Mouse (Mus musculus): ENCODE measurements around the gene Hoxa10.

Gene Hoxa10

DNA sequence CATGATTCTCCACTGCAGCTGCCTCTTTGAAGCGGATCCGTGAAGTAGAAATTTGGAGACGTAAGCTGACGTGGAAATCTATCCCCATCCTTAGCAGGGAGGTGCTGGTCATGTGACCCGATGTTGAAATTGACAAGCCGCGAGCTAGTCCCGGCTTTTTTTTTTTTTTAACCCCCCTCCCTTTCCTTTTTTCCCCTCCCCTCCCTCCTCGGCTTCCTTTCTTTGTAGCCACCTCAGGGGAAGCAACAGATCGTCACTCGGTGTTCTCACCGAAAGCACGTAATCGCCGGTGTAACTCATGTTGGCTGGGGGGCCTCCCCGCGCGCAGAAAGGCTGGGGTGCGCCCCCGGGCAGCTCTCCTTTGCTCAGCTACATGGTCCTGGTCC, 5.1 kb upstream of the Hoxa10 start, which contains the start of gene Hoxa11:
TSS of gene Hoxa11 (minus strand) at position 54 of the 386 bp plus-strand sequence.
- peak; percentile 69 for DNase-seq (ENCODE audit: low read depth, low spot score)

DNA sequence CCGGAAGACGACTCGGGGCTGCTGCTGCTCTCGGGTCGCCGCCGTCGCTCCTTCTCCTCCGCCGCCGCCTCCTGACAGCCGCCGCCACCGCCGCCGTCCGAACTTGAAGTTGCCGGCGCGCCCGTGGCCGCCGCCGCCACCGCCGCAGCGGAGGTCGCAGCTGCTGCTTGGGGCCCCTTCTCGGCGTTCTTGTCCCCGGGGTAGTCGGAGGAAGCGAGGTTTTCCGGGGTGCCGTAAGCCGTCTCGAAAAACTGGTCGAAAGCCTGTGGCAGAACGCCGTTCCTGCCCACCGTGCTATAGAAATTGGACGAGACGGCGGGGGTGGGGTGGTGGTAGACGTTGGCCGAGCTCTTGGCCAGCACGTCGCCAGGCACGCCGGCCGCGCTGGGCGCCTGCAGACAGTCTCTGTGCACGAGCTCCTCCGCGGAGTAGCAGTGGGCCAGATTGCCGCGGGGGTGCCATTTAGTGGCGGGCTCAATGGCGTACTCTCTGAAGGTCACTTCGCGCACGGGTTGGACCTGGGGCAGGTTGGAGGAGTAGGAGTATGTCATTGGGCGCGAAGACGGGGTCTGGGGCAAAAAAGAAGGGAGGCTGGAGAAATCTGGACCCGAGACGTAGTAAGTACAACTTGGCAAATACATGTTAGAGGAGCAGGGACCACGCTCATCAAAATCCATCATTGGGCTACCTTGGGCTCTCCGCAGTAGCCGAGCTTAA, 4.5 kb upstream of the Hoxa10 start:
- DNase-seq (ENCODE audit: low read depth, low spot score): no peak

- DNase-seq (ENCODE audit: low read depth, low spot score): peak; percentile 34
These were observed 3.9 kb upstream of the Hoxa10 start for GRCm38 (mm10) chr6:52244471-52245039.

DNA sequence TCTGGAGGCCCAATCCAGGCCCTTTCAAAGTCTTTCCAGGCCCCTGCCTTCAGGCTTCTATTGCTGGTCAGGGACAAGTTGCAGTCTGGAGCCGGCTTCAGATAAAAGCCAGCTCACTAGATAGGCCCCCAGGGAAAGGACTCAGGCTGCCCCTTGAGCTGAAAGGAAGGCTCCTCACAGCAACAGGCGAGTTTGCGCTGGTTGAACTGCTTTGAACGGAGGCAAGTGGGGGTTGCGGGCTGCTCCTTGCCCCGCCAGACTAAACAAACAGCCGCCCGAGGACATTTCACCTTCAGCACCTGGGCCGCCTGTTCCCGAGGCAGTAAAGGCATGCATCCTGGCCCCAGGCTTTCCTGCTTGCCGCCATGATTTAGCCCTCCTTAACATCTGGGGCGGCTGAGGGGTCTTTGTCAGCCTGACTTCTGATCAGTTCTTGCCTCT, 3.0 kb upstream of the Hoxa10 start:
- peak; percentile 71 for DNase-seq (ENCODE audit: low read depth, low spot score)

DNA sequence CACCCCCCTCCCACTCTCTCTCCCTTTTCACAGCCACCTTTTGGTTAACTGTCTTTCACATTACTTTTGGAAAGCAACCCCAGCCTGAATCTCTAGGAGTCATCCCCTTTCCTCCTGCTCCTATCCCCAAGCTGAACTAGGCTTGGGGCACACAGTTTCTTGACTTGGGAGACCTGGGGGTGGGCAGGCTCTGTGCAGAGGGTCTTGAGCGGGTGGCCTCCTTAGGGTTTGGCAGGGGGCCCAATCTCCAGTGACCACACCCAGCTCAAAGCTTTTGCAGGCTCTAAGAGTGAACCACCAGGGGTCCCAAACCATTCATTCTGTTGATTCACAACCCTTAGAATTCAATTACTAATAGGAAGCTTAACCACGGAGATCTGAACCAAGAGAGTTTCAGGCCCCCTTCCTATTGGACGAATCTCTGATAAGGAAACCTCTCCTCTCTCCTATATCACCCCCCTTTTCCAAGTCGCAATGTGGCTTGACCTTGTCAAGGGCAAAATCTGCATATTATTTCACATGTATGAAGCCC, 2.2 kb upstream of the Hoxa10 start:
- peak; percentile 73 for DNase-seq (ENCODE audit: low read depth, low spot score)

DNA sequence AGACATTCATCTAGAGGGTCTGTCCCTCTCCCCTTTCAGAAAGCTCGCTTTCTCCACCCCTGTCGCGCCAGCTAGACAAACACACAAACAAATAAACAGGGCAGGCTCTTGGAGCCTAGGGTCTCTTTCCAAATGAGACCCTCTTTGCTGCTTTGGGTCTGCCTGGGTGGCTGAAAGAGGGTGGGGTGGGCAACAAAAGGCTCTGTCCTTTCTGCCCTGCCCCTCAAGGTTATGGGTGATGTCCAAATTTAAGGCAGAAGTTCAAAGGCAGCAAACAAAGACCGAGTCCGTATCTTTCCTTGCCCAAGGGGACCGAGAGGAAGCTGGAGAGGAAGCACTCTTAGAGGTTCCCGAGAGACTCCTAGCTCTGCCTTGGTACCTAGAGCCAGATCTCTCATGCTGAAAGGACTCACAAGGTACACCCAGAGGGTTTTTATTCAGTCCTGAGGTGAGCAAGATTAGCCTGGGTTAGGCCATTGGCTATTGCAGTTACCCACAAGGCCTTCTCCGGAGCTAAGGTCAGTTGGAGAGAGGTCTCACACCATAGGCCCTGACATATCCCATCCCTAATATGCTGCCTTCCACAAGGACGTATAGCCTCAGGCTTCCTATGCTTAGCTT, 457 bp upstream of the Hoxa10 start:
- DNase-seq (ENCODE audit: low read depth, low spot score): no peak

DNA sequence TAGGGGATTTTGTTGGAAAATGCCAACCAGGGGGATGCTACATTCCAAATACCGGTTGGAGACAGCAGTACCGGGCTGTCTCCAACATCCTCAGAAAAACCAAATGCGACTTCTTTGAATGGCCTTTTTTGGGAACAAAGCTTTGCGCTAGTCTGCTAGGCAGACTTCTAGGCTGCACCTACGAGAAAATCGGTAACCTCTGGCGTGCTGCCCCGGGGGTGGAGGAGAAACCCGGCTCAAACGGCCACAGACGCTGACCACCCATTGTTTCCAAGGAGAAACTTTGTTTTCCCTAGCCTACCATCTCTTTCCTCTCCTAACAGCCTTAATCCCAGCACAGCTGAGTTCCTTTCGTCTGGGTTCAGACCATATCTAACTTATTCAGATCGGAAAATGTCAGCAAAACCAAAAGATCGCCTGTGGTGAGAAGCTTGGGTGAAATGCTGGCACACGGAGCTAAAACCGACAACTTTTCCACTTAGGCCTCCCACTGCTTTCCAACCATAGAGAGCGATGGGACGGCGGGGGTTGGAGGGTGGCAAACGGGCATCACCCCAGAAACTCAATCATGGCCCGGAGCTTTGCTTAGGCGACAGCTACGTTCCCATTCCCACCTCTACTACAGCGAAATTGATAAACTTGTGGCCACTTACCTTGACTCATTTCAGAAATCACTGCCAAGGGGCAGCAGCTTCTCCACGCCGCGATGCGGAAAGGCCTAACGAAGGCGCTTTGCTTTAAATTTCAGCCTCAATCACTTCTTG, 847 bp downstream of the Hoxa10 start:
- no peak for DNase-seq (ENCODE audit: low read depth, low spot score)

- no peak for DNase-seq (ENCODE audit: low read depth, low spot score)
These were observed 1.7 kb downstream of the Hoxa10 start for GRCm38 (mm10) chr6:52238976-52239375.

- DNase-seq (ENCODE audit: low read depth, low spot score): no peak
These were observed 2.5 kb downstream of the Hoxa10 start for GRCm38 (mm10) chr6:52238155-52238545.

GRCm38 (mm10) chr6:52237346-52238154, 3.1 kb downstream of the Hoxa10 start:
- no peak for DNase-seq (ENCODE audit: low read depth, low spot score)

- DNase-seq (ENCODE audit: low read depth, low spot score): no peak
These were observed 3.8 kb downstream of the Hoxa10 start for GRCm38 (mm10) chr6:52236806-52237205.

DNA sequence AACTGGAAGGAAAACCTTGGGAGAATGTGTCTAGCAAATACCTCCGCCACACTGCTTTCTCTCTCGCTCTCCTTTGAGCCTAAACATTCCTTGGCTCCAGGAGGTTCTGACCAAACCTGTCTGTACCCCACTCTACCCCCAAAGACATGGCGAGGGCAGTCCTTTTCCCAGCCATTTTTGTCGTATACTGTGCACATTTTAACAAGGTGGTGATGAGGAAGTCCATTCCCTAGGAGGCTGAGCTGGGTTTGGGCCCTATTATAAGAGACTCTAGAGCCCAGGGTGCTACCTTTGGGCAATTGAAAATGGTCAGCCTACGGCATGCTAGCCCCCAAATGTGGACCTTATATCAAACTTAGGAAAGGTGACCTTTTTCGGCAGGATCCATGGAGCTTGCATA, 4.8 kb downstream of the Hoxa10 start:
- no peak for DNase-seq (ENCODE audit: low read depth, low spot score)

DNA sequence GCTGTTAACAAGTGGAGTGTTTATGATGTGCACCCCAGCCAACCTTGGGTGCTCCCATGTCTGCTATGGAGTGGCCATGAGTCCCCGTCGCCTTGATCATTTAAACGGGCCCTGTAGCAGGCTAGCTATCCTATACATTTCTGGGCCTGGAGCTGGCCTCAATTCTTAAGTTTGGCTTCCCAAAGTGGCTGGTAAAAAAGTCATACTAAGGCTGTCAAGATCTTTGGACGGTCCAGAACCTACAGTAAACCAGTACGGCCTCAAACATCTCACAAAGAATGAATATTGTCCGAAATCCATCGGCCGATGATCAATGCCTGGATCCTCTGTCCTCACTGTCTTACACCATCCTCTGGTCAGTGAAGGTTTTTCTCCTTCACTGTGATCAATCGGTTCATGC, 5.4 kb downstream of the Hoxa10 start:
- DNase-seq (ENCODE audit: low read depth, low spot score): no peak

- DNase-seq (ENCODE audit: low read depth, low spot score): peak; percentile 44
These were observed 6.1 kb downstream of the Hoxa10 start for GRCm38 (mm10) chr6:52234428-52235140.

DNA sequence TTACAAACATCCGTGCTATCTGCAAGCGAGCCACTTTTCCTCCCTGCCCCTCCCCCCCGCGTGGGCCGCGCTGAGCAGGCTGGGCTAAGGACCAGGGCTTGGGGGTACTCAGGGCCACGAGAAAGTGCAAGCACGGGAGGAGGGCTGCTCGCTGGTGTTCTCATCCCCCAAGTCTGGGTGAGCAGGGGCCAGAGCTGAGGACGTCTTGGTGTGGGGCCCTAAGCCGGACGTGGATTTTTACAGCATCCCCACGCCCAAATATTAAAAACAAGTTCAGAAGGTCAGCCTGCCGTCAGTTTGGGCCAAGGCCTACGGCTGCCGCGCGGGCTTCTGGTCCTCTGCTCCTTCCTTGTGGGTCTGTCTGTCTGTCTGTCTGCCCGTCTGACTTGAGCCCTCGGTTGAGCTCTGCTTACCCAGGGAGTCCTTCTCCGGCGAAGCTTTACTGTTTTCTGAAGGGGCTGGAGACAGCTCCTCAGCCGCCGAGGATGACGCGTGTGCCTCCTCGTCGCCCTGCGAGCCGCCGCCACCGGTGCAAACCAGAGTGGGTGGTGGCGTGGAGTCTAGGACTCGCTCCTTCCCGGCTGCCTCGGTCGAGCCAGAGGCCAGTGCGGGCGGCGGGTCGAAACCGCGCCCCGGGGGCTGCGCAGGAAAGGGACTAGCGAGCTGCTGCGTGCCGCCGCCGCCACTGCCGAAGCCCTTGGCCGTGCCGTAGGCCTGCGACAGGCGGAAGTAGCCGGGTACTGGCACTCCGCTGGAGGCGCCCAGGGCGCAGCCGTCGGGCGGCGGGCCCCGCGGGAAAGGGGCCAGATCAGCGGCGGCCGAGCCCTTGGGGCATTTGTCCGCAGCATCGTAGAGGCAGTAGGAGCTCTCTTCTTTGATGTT, 6.9 kb downstream of the Hoxa10 start:
- DNase-seq (ENCODE audit: low read depth, low spot score): peak; percentile 64

GRCm38 (mm10) chr6:52232984-52233545, 7.6 kb downstream of the Hoxa10 start:
- DNase-seq (ENCODE audit: low read depth, low spot score): peak; percentile 81

DNA sequence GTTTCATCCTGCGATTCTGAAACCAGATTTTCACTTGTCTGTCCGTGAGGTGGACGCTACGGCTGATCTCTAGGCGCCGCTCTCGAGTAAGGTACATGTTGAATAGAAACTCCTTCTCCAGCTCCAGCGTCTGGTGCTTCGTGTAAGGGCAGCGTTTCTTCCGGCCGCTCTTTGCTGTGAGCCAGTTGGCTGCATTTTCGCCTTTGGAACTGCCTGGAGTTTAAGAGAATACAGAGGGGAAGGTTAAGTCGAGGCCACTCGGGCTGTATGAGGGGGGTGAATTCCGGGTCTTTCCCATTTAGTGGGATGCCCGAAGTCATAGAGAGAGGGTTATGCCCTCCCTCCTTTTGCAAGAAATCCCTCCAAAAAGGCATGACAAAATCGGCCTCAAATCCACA, 8.1 kb downstream of the Hoxa10 start:
- DNase-seq (ENCODE audit: low read depth, low spot score): peak; percentile 85

- peak; percentile 71 for DNase-seq (ENCODE audit: low read depth, low spot score)
These were observed 8.6 kb downstream of the Hoxa10 start for GRCm38 (mm10) chr6:52231885-52232567.

All from ES-CJ7 (cell line).